Mouse (Mus musculus) intestine, postnatal 0 days (tissue): ENCODE data around the gene Adamtsl5. TPM values are rescaled to one million over a fixed set of nuclear protein-coding genes. Genes with fewer than 3 reads are reported as not detected.

Experiments used
- ATAC-seq: fragments of 200-750 bp; cut with Nextera tagmentation; 2 replicates; pipeline ENCODE4 v1.8.0; 2017; ENCODE audit warnings: mild to moderate bottlenecking, moderate TSS enrichment, moderate library complexity
- H3K27ac ChIP-seq: fragments of 300-500 bp; sonication (generic); 2 replicates; pipeline ENCODE4 v1.5.1; 2014; ENCODE audit warnings: mild to moderate bottlenecking, low read depth, low read length, moderate library complexity
- H3K27me3 ChIP-seq: fragments of 300-500 bp; sonication (generic); replicated peaks from 2 replicates; pipeline ENCODE4 v1.6.1; 2014; ENCODE audit warnings: low read length, mixed read lengths; ENCODE audit not compliant: control insufficient read depth, insufficient read depth
- H3K36me3 ChIP-seq: fragments of 300-500 bp; sonication (generic); 2 replicates; pipeline ENCODE4 v1.6.1; 2014; ENCODE audit warnings: mild to moderate bottlenecking, moderate library complexity; ENCODE audit not compliant: control insufficient read depth, insufficient read depth
- H3K4me1 ChIP-seq: fragments of 300-500 bp; sonication (generic); replicated peaks from 2 replicates; pipeline ENCODE4 v1.6.1; 2014; ENCODE audit warnings: antibody characterized with exemption, low read length, mixed read lengths; ENCODE audit not compliant: control insufficient read depth, insufficient read depth
- H3K4me2 ChIP-seq: fragments of 300-500 bp; sonication (generic); replicated peaks from 2 replicates; pipeline ENCODE4 v1.6.1; 2014; ENCODE audit warnings: low read depth, mild to moderate bottlenecking, moderate library complexity
- H3K4me3 ChIP-seq: fragments of 300-500 bp; sonication (generic); 2 replicates; pipeline ENCODE4 v1.5.1; 2014; ENCODE audit warnings: low read depth, low read length
- H3K9ac ChIP-seq: fragments of 300-500 bp; sonication (generic); 2 replicates; pipeline ENCODE4 v1.6.1; 2014; ENCODE audit warnings: mild to moderate bottlenecking, low read depth, low read length
- H3K9me3 ChIP-seq: fragments of 300-500 bp; sonication (generic); 2 replicates; pipeline ENCODE4 v1.6.1; 2016; ENCODE audit warnings: mixed run types; ENCODE audit not compliant: control insufficient read depth
- CTCF ChIP-seq: sonication (generic); IDR thresholded peaks from 2 replicates; pipeline ENCODE4 v1.5.1; 2016; ENCODE audit warnings: low read depth, mild to moderate bottlenecking, control low read depth, antibody characterized with exemption, moderate library complexity
- WGBS: fragments of 180-500 bp; shearing (Covaris S2); extraction: QIAGEN DNeasy Blood & Tissue Kit; methylation state at CpG from one replicate; pipeline ENCODE4 v1.1.7; 2014; 5-methylcytosine and 5-hydroxymethylcytosine counted together
- polyA plus RNA-seq: library from polyadenylated mRNA; unstranded; fragments of >200 nt; fragmentation: Nextera tagmentation; extraction: Ambion mirVana; gene quantifications from 2 replicates; pipeline ENCODE4 v1.2.1, GENCODE M21; 2015

Adamtsl5 gene
- polyA plus RNA-seq, 1 experiment from 2014 or later: 46.7 TPM

- Histone ChIP-seq H3K27me3 (peaks cover 19% of the 10 kb centered on the region), H3K9ac (0 out of 2 replicates have a peak overlapping the region, but pooled peaks have one; percentile 23), H3K36me3 (peaks cover 3% of the 10 kb centered on the region; the same call in 1 of the 2 replicates), H3K4me1 (peaks cover 23% of the 10 kb centered on the region), H3K4me2 (peak overlapping the region; percentile 61), H3K27ac (no peak overlapping the region), H3K9me3 (no peaks in the 10 kb centered on the region), H3K4me3 (peak overlapping the region; percentile 27)
- WGBS: 1% methylated on average over 28 of the region's 33 CpGs
- TF ChIP-seq CTCF: 0 out of 2 replicates have a peak, but pooled peaks have one; percentile 4
- ATAC-seq: peak; percentile 7; the same call in 1 of the 2 replicates
These were observed 5.3 kb downstream of the Adamtsl5 start for GRCm38 (mm10) chr10:80342749-80343424.

- Histone ChIP-seq H3K9ac (0 out of 2 replicates have a peak overlapping the region, but pooled peaks have one; percentile 23), H3K36me3 (peaks cover 3% of the 10 kb centered on the region; the same call in 1 of the 2 replicates), H3K27ac (no peak overlapping the region), H3K9me3 (no peaks in the 10 kb centered on the region), H3K4me2 (peak overlapping the region; percentile 61), H3K27me3 (peaks cover 19% of the 10 kb centered on the region), H3K4me1 (peaks cover 20% of the 10 kb centered on the region), H3K4me3 (peak overlapping the region; percentile 27)
- WGBS: 4% methylated on average over 26 of the region's 26 CpGs
- ATAC-seq: no peak
- no peak for TF ChIP-seq CTCF
These were observed 5.9 kb downstream of the Adamtsl5 start for GRCm38 (mm10) chr10:80342305-80342748.

GRCm38 (mm10) chr10:80341491-80342304, 6.5 kb downstream of the Adamtsl5 start:
- no peaks in the 10 kb centered on the region for H3K9me3 ChIP-seq
- no peak for TF ChIP-seq CTCF
- peaks cover 3% of the 10 kb centered on the region; the same call in 1 of the 2 replicates for H3K36me3 ChIP-seq
- H3K27me3 ChIP-seq: peaks cover 19% of the 10 kb centered on the region
- 10% methylated on average over 46 of the region's 47 CpGs for WGBS
- no peak overlapping the region for H3K9ac ChIP-seq
- H3K4me2 ChIP-seq: peak overlapping the region; percentile 61
- ATAC-seq: no peak
- peak overlapping the region; percentile 27 for H3K4me3 ChIP-seq
- H3K27ac ChIP-seq: no peak overlapping the region
- peaks cover 20% of the 10 kb centered on the region for H3K4me1 ChIP-seq

GRCm38 (mm10) chr10:80341026-80341425, 7.2 kb downstream of the Adamtsl5 start:
- H3K27ac ChIP-seq: no peak overlapping the region

GRCm38 (mm10) chr10:80339941-80340750, 8.1 kb downstream of the Adamtsl5 start:
- Histone ChIP-seq H3K27ac (no peak overlapping the region), H3K9ac (no peak overlapping the region), H3K4me2 (0 out of 2 replicates have a peak overlapping the region, but pooled peaks have one; percentile 6), H3K27me3 (peaks cover 19% of the 10 kb centered on the region), H3K4me3 (no peak overlapping the region), H3K4me1 (peaks cover 20% of the 10 kb centered on the region), H3K9me3 (no peaks in the 10 kb centered on the region), H3K36me3 (peaks cover 13% of the 10 kb centered on the region)
- 21% methylated on average over 19 of the region's 19 CpGs for WGBS
- ATAC-seq: 0 out of 2 replicates have a peak, but pooled peaks have one; percentile 15
- peak; percentile 95 for TF ChIP-seq CTCF

More at GRCm38 (mm10) chr10:80341026-80341425, 7.2 kb downstream of the Adamtsl5 start:
- peaks cover 19% of the 10 kb centered on the region for H3K27me3 ChIP-seq
- TF ChIP-seq CTCF: no peak
- H3K4me2 ChIP-seq: no peak overlapping the region; the same call in 1 of the 2 replicates
- WGBS: 53% methylated on average over 21 of the region's 21 CpGs
- ATAC-seq: no peak
- no peaks in the 10 kb centered on the region for H3K9me3 ChIP-seq
- H3K9ac ChIP-seq: no peak overlapping the region
- H3K36me3 ChIP-seq: peaks cover 4% of the 10 kb centered on the region; the same call in 1 of the 2 replicates
- H3K4me3 ChIP-seq: no peak overlapping the region
- peaks cover 20% of the 10 kb centered on the region for H3K4me1 ChIP-seq
